8 mouse cellular contexts compared by ENCODE assay signal in genomic region chr4:26933988-26934798, GRCm38 (mm10).
DNase-seq lines count a peak whose midpoint lies in the region; ATAC-seq and TF ChIP-seq lines count a peak whose summit lies in the region.

No protein-coding gene starts in this region.

- DNase-seq in heart, postnatal 36 days, result no peak
- DNase-seq in MN1 (ENCODE audit: low spot score) (peak; percentile 6), liver (no peak)
- peak; percentile 53 to 69 for DNase-seq in layer of hippocampus, adult 2 months (ENCODE audit: low spot score in 2 of 2)
- no peak for DNase-seq in gastrocnemius, adult 2 months

- no peak overlapping the region for H3K4me3 ChIP-seq in heart, embryonic 13.5 days
- H3K4me3 ChIP-seq in embryonic facial prominence, embryonic 15.5 days (replicated peaks), result no peak overlapping the region
- H3K4me3 ChIP-seq in layer of hippocampus, adult 2 months, result no peak overlapping the region
- H3K4me3 ChIP-seq in neural tube, embryonic 14.5 days (ENCODE audit: low read depth, low read length), result no peak overlapping the region
- H3K4me3 ChIP-seq in gastrocnemius, adult 2 months, result no peak overlapping the region

- no peaks in the 10 kb centered on the region for H3K36me3 ChIP-seq in heart, embryonic 13.5 days
- H3K36me3 ChIP-seq in embryonic facial prominence, embryonic 15.5 days, result no peaks in the 10 kb centered on the region
- H3K36me3 ChIP-seq in neural tube, embryonic 14.5 days (ENCODE audit: control insufficient read depth, insufficient read depth, low read length), result no peaks in the 10 kb centered on the region

- intact Hi-C loops in heart, postnatal 36 days (cut with DNase I), result no loop called here
- intact Hi-C loops in gastrocnemius, adult 2 months (cut with DNase I), result no loop called here

- WGBS in heart, embryonic 13.5 days, result 51% methylated on average over 10 of the region's 10 CpGs
- WGBS in embryonic facial prominence, embryonic 15.5 days, result 41% methylated on average over 10 of the region's 10 CpGs
- 23% methylated on average over 10 of the region's 10 CpGs for WGBS in neural tube, embryonic 14.5 days

- H3K4me1 ChIP-seq in heart, embryonic 13.5 days, result peaks cover 9% of the 10 kb centered on the region
- H3K4me1 ChIP-seq in embryonic facial prominence, embryonic 15.5 days, result no peaks in the 10 kb centered on the region
- no peaks in the 10 kb centered on the region; the same call in 1 of the 2 replicates for H3K4me1 ChIP-seq in neural tube, embryonic 14.5 days (ENCODE audit: control insufficient read depth, insufficient read depth, low read length)

- peak; percentile 28; the same call in 1 of the 2 replicates for TF ChIP-seq CTCF in layer of hippocampus, adult 2 months (conservative IDR thresholded peaks at IDR 0.05)
- no peak for TF ChIP-seq CTCF in gastrocnemius, adult 2 months (IDR thresholded peaks at IDR 0.05)

- no peak overlapping the region for H3K9ac ChIP-seq in heart, embryonic 13.5 days
- no peak overlapping the region for H3K9ac ChIP-seq in embryonic facial prominence, embryonic 15.5 days
- no peak overlapping the region for H3K9ac ChIP-seq in neural tube, embryonic 14.5 days (replicated peaks; ENCODE audit: low read depth, low read length)

- no peaks in the 10 kb centered on the region for H3K27me3 ChIP-seq in heart, embryonic 13.5 days (replicated peaks)
- no peaks in the 10 kb centered on the region for H3K27me3 ChIP-seq in embryonic facial prominence, embryonic 15.5 days
- no peaks in the 10 kb centered on the region for H3K27me3 ChIP-seq in neural tube, embryonic 14.5 days (ENCODE audit: control insufficient read depth, insufficient read depth, low read length)

- no peak overlapping the region for H3K4me2 ChIP-seq in heart, embryonic 13.5 days
- H3K4me2 ChIP-seq in embryonic facial prominence, embryonic 15.5 days (replicated peaks), result no peak overlapping the region
- no peak overlapping the region for H3K4me2 ChIP-seq in neural tube, embryonic 14.5 days (ENCODE audit: low read depth, low read length)

- H3K9me3 ChIP-seq in heart, embryonic 13.5 days, result no peaks in the 10 kb centered on the region
- H3K9me3 ChIP-seq in embryonic facial prominence, embryonic 15.5 days (replicated peaks), result no peaks in the 10 kb centered on the region
- H3K9me3 ChIP-seq in neural tube, embryonic 14.5 days (ENCODE audit: control insufficient read depth, low read length), result no peaks in the 10 kb centered on the region

- H3K27ac ChIP-seq in heart, embryonic 13.5 days (replicated peaks), result no peak overlapping the region; the same call in 1 of the 2 replicates
- H3K27ac ChIP-seq in embryonic facial prominence, embryonic 15.5 days (replicated peaks), result no peak overlapping the region
- peak overlapping the region; percentile 71 for H3K27ac ChIP-seq in layer of hippocampus, adult 2 months
- no peak overlapping the region for H3K27ac ChIP-seq in neural tube, embryonic 14.5 days (ENCODE audit: low read depth, low read length)
- H3K27ac ChIP-seq in gastrocnemius, adult 2 months, result no peak overlapping the region

- peak; percentile 58; the same call in 1 of the 2 replicates for ATAC-seq in heart, embryonic 13.5 days (ENCODE audit: extremely low read depth, insufficient number of reproducible peaks, low FRiP score, low TSS enrichment)
- ATAC-seq in embryonic facial prominence, embryonic 15.5 days (ENCODE audit: insufficient number of reproducible peaks, low FRiP score, low TSS enrichment, low read depth), result 0 out of 2 replicates have a peak, but pooled peaks have one; percentile 34
- ATAC-seq in neural tube, embryonic 14.5 days (ENCODE audit: low read depth), result peak; percentile 77

Comparison
In these comparisons a context has a peak if more than half of its experiments do, and no peak if none do; other contexts are left out.
1. DNase-seq: peak in MN1 (single experiment) and layer of hippocampus, adult 2 months (2 of 2); none in heart, postnatal 36 days (0 of 2), gastrocnemius, adult 2 months (single experiment) and liver (single experiment).
2. Peak in every context shown above with its lines, with median percentiles within 50 percentile points of each other: ATAC-seq.